Mouse (Mus musculus) kidney, postnatal 10 days (tissue): ENCODE results near the gene Krt8.
A peak's percentile ranks its signal among the peaks of the same experiment; 100 is the strongest.

ENCODE experiments used
- DNase-seq: peaks from one replicate; pipeline ENCODE4 v3.0.0; 2021; ENCODE audit warnings: mixed read lengths

Krt8 gene

GRCm38 (mm10) chr15:101974083-101974845, 30.0 kb downstream of the Krt8 start:
- DNase-seq = no peak

- DNase-seq = peak; percentile 97
Observed at GRCm38 (mm10) chr15:101973414-101974077, 30.7 kb downstream of the Krt8 start.

- DNase-seq = peak; percentile 82
Observed at GRCm38 (mm10) chr15:101970536-101970935, 33.7 kb downstream of the Krt8 start.

- DNase-seq = no peak
Observed at GRCm38 (mm10) chr15:101966808-101967207, 37.5 kb downstream of the Krt8 start.

GRCm38 (mm10) chr15:101958891-101959290, 45.4 kb downstream of the Krt8 start:
- no peak for DNase-seq

- DNase-seq = no peak
Observed at GRCm38 (mm10) chr15:101954187-101954586, 50.1 kb downstream of the Krt8 start, which contains the start of gene Krt78. Krt78 (minus strand) TSS chr15:101954287.

- DNase-seq = no peak
Observed at GRCm38 (mm10) chr15:101952733-101953474, 51.4 kb downstream of the Krt8 start.
